Mouse (Mus musculus): Measurements from ENCODE around the gene Sh3rf3. TPM values are rescaled to one million over a fixed set of nuclear protein-coding genes. Genes with fewer than 3 reads are reported as not detected.

Gene Sh3rf3
- polyA plus RNA-seq, 1 experiment from 2014 or later, result 4.6 TPM

DNA sequence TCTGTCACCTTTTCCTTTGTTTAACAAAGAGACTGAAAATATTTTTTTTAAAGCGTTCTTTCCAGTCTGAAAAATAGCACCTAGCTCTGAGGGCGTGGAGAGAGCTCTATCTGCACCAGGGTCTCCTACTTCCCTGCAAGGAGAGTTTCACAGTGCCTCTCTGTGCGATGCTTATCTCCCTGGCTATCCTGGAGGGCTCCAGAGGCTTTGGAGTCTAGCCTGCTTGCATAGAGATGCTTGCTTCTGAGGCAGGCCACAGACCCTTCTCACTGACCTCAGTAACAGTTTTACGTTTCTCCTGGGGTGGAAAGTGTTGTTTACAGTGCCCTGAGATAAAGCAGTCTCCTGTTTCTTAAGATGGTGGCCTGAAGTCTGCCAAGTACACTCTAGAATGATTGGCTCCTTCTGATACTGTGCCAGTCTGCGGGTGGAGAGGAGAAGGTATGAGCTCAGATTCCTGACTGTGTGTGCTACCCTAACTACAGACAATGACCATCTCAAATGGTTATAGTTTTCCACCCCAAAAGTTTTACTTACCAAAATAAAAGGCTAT, 42.1 kb downstream of the Sh3rf3 start:
- peak overlapping the region; percentile 53 for H3K27ac ChIP-seq (replicated peaks)
- ATAC-seq (ENCODE audit: low read depth), result no peak
- peaks cover 31% of the 10 kb centered on the region for H3K4me1 ChIP-seq (replicated peaks)
- H3K9ac ChIP-seq, result peak overlapping the region; percentile 18; the same call in 1 of the 2 replicates
- H3K27me3 ChIP-seq, result no peaks in the 10 kb centered on the region
- 46% methylated on average over 5 of the region's 5 CpGs for WGBS
- H3K9me3 ChIP-seq, result no peaks in the 10 kb centered on the region
- H3K4me3 ChIP-seq, result no peak overlapping the region
- no peaks in the 10 kb centered on the region for H3K36me3 ChIP-seq
- H3K4me2 ChIP-seq, result no peak overlapping the region

DNA sequence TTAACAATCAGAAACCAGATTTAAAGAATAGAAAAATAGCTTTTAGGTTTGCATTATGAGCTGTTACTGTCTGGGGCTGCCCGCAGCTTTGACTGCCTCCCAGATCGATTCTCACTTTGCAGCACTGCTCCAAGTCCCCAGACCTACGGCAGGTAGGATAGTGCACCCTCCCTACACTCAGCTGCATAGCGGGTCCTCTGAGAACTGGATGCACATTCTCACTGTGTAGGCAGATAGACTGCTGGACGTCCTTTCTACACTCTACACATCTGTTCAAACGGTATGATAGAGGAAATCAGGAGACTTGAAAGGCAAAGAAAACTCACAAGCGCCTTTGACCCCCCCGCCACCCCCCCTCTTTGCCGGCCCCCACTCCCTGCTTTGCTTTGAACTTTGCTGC, 42.7 kb downstream of the Sh3rf3 start:
- Histone ChIP-seq H3K27me3 (no peaks in the 10 kb centered on the region), H3K4me3 (no peak overlapping the region), H3K36me3 (no peaks in the 10 kb centered on the region), H3K4me1 (replicated peaks) (peaks cover 31% of the 10 kb centered on the region), H3K9ac (peak overlapping the region; percentile 13; the same call in 1 of the 2 replicates), H3K27ac (replicated peaks) (peak overlapping the region; percentile 35; the same call in 1 of the 2 replicates), H3K9me3 (no peaks in the 10 kb centered on the region), H3K4me2 (no peak overlapping the region)
- WGBS, result 67% methylated on average over 9 of the region's 9 CpGs
- ATAC-seq (ENCODE audit: low read depth), result peak; percentile 52; the same call in 1 of the 2 replicates

DNA sequence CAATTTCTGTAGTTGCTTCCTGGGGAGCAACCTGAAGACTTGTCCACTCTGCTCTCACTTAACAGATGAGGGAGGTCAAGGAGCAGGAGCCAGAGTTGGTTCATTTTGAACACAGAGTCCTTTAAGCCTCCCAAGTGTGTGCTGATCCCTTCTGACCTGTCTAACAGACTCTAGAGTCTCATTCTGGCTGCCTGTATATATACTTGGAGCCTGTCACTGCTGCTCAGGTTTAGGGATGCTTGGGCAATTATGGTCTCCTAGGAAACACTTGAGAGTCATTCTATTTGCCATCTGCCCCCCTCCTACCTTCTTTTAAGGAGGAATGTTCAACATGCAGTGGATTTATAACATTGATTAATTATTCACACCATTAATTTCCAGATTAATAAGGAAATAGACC, 43.6 kb downstream of the Sh3rf3 start:
- no peaks in the 10 kb centered on the region for H3K27me3 ChIP-seq
- H3K27ac ChIP-seq (replicated peaks), result peak overlapping the region; percentile 35; the same call in 1 of the 2 replicates
- H3K4me1 ChIP-seq (replicated peaks), result peaks cover 31% of the 10 kb centered on the region
- ATAC-seq (ENCODE audit: low read depth), result peak; percentile 51; the same call in 1 of the 2 replicates
- H3K9me3 ChIP-seq, result no peaks in the 10 kb centered on the region
- H3K4me3 ChIP-seq, result no peak overlapping the region
- H3K4me2 ChIP-seq, result no peak overlapping the region
- H3K9ac ChIP-seq, result no peak overlapping the region
- no peaks in the 10 kb centered on the region for H3K36me3 ChIP-seq

- H3K36me3 ChIP-seq, result no peaks in the 10 kb centered on the region
- no peaks in the 10 kb centered on the region for H3K27me3 ChIP-seq
- no peak overlapping the region for H3K4me3 ChIP-seq
- H3K4me1 ChIP-seq (replicated peaks), result 0 out of 2 replicates have a peak, but pooled peaks cover 6% of the 10 kb centered on the region
- H3K4me2 ChIP-seq, result no peak overlapping the region
- H3K9ac ChIP-seq, result no peak overlapping the region
- H3K27ac ChIP-seq (replicated peaks), result no peak overlapping the region
- H3K9me3 ChIP-seq, result no peaks in the 10 kb centered on the region
- 50% methylated on average over 2 of the region's 2 CpGs for WGBS
- ATAC-seq (ENCODE audit: low read depth), result no peak
Observed at GRCm38 (mm10) chr10:58864735-58865134, 51.6 kb downstream of the Sh3rf3 start.

- H3K4me1 ChIP-seq (replicated peaks), result peaks cover 12% of the 10 kb centered on the region
- no peak overlapping the region for H3K4me2 ChIP-seq
- no peak for ATAC-seq (ENCODE audit: low read depth)
- 91% methylated on average over 2 of the region's 2 CpGs for WGBS
- H3K27ac ChIP-seq (replicated peaks), result peak overlapping the region; percentile 59
- no peaks in the 10 kb centered on the region for H3K27me3 ChIP-seq
- H3K9me3 ChIP-seq, result no peaks in the 10 kb centered on the region
- no peak overlapping the region for H3K4me3 ChIP-seq
- H3K36me3 ChIP-seq, result no peaks in the 10 kb centered on the region
- H3K9ac ChIP-seq, result no peak overlapping the region
Observed at GRCm38 (mm10) chr10:58867536-58867935, 54.4 kb downstream of the Sh3rf3 start.

- 89% methylated on average over 1 of the region's 1 CpGs for WGBS
- H3K9ac ChIP-seq, result no peak overlapping the region
- H3K27ac ChIP-seq (replicated peaks), result no peak overlapping the region
- no peak for ATAC-seq (ENCODE audit: low read depth)
- no peak overlapping the region for H3K4me2 ChIP-seq
- H3K9me3 ChIP-seq, result no peaks in the 10 kb centered on the region
- peaks cover 15% of the 10 kb centered on the region for H3K4me1 ChIP-seq (replicated peaks)
- no peak overlapping the region for H3K4me3 ChIP-seq
- H3K27me3 ChIP-seq, result no peaks in the 10 kb centered on the region
- no peaks in the 10 kb centered on the region for H3K36me3 ChIP-seq
Observed at GRCm38 (mm10) chr10:58869836-58870235, 56.7 kb downstream of the Sh3rf3 start.

DNA sequence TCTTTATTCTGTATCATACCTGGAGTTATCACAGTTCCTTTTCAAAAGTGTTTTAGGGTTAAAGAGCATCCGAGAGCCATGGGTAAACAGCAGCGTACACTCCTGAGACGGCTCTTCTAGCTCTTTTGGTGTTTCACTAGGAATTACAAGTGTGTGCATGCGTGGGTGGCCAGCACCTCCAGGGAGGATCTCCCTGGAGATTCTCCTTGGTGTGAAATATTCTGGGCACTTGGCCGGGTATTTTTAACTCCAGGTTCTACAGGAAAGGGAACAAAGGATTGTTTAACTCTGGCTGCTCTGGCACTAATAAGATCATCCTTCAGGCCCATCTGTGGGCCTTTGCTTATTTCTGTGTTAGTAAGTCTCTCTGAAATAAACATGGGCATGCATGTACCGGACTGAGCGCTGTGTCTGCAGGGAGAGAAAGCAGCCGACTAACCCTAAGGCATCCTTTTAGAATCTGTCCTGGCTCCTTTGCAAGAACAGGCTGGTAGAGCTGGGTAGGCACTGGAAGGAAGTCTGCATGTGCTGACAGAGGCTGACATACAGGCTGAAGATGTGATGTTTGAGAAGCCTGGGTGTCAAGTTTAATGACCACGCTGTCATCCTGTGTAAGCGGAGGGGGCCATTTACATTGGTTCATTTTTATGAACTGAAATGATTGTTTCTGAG, 58.1 kb downstream of the Sh3rf3 start:
- H3K9ac ChIP-seq, result no peak overlapping the region; the same call in 1 of the 2 replicates
- ATAC-seq (ENCODE audit: low read depth), result no peak
- whole genome bisulfite sequencing, result 69% methylated on average over 10 of the region's 10 CpGs
- H3K4me2 ChIP-seq, result no peak overlapping the region
- peaks cover 15% of the 10 kb centered on the region for H3K4me1 ChIP-seq (replicated peaks)
- peak overlapping the region; percentile 42; the same call in 1 of the 2 replicates for H3K27ac ChIP-seq (replicated peaks)
- no peak overlapping the region for H3K4me3 ChIP-seq
- H3K36me3 ChIP-seq, result no peaks in the 10 kb centered on the region
- no peaks in the 10 kb centered on the region for H3K27me3 ChIP-seq
- no peaks in the 10 kb centered on the region for H3K9me3 ChIP-seq

- 75% methylated on average over 7 of the region's 7 CpGs for WGBS
- peaks cover 15% of the 10 kb centered on the region for H3K4me1 ChIP-seq (replicated peaks)
- no peak overlapping the region for H3K27ac ChIP-seq (replicated peaks)
- no peaks in the 10 kb centered on the region for H3K36me3 ChIP-seq
- no peaks in the 10 kb centered on the region for H3K9me3 ChIP-seq
- no peak overlapping the region for H3K9ac ChIP-seq
- no peak for ATAC-seq (ENCODE audit: low read depth)
- no peak overlapping the region for H3K4me2 ChIP-seq
- H3K27me3 ChIP-seq, result no peaks in the 10 kb centered on the region
- no peak overlapping the region for H3K4me3 ChIP-seq
Observed at GRCm38 (mm10) chr10:58871821-58872577, 58.8 kb downstream of the Sh3rf3 start.

- H3K4me1 ChIP-seq (replicated peaks), result 0 out of 2 replicates have a peak, but pooled peaks cover 9% of the 10 kb centered on the region
- H3K9me3 ChIP-seq, result no peaks in the 10 kb centered on the region
- no peaks in the 10 kb centered on the region for H3K36me3 ChIP-seq
- H3K4me2 ChIP-seq, result no peak overlapping the region
- no peak for ATAC-seq (ENCODE audit: low read depth)
- no peaks in the 10 kb centered on the region for H3K27me3 ChIP-seq
- 93% methylated on average over 4 of the region's 4 CpGs for WGBS
- no peak overlapping the region for H3K4me3 ChIP-seq
- H3K9ac ChIP-seq, result no peak overlapping the region
- H3K27ac ChIP-seq (replicated peaks), result no peak overlapping the region
Observed at GRCm38 (mm10) chr10:58877835-58878234, 64.7 kb downstream of the Sh3rf3 start.

GRCm38 (mm10) chr10:58878636-58879035, 65.5 kb downstream of the Sh3rf3 start:
- WGBS, result 91% methylated on average over 4 of the region's 4 CpGs

DNA sequence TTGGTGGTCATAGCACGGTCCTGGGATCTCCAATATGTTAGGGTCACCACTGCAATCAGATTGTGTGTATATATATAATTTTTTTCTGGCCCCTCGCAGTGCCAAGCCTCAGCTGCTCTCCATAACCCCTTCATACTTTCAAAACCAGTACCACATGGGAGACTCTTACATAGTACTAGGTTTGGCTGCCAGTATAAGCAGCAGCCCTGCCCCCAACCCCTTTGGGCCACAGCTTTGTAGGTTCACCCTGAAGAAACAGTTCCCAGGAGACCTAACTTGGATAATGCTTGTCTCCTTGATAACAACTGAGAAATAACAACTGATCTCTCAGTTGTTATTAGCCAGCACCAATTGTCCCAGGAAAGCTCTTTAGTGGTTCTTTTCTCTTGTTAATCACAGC, 69.6 kb downstream of the Sh3rf3 start:
- H3K4me2 ChIP-seq, result no peak overlapping the region
- no peak overlapping the region for H3K4me3 ChIP-seq
- no peaks in the 10 kb centered on the region for H3K36me3 ChIP-seq
- H3K27ac ChIP-seq (replicated peaks), result no peak overlapping the region
- H3K27me3 ChIP-seq, result no peaks in the 10 kb centered on the region
- 88% methylated on average over 2 of the region's 2 CpGs for WGBS
- no peaks in the 10 kb centered on the region for H3K4me1 ChIP-seq (replicated peaks)
- H3K9ac ChIP-seq, result no peak overlapping the region
- H3K9me3 ChIP-seq, result no peaks in the 10 kb centered on the region
- ATAC-seq (ENCODE audit: low read depth), result no peak

More at GRCm38 (mm10) chr10:58878636-58879035, 65.5 kb downstream of the Sh3rf3 start:
- Histone ChIP-seq H3K4me3 (no peak overlapping the region), H3K4me1 (replicated peaks) (0 out of 2 replicates have a peak, but pooled peaks cover 2% of the 10 kb centered on the region), H3K4me2 (no peak overlapping the region), H3K27ac (replicated peaks) (no peak overlapping the region), H3K9me3 (no peaks in the 10 kb centered on the region), H3K36me3 (no peaks in the 10 kb centered on the region), H3K9ac (no peak overlapping the region), H3K27me3 (no peaks in the 10 kb centered on the region)
- no peak for ATAC-seq (ENCODE audit: low read depth)

DNA sequence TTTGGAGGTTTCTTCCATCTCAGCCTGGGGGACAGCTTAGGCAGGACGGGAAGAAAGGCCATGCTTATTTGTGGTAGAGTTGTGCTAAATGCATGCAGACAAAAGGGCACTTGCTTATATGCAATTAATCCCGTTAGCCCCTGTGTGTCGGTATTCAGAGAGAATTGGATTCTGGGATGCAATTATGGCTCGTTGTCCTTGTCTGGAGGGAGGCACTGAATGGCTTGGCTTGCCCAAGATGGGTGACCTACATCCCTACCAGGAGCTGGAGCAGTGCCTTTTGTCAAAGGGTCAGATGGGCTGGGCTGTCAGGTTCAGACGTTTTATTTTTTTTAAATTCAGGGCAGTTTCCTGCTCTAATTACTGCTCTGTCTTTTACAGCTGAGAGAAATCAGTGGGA, 72.2 kb downstream of the Sh3rf3 start:
- H3K4me2 ChIP-seq, result no peak overlapping the region
- H3K9me3 ChIP-seq, result no peaks in the 10 kb centered on the region
- no peak overlapping the region for H3K9ac ChIP-seq
- H3K27ac ChIP-seq (replicated peaks), result no peak overlapping the region
- ATAC-seq (ENCODE audit: low read depth), result 0 out of 2 replicates have a peak, but pooled peaks have one; percentile 11
- WGBS, result 59% methylated on average over 5 of the region's 5 CpGs
- H3K4me3 ChIP-seq, result no peak overlapping the region
- no peaks in the 10 kb centered on the region for H3K27me3 ChIP-seq
- no peaks in the 10 kb centered on the region for H3K4me1 ChIP-seq (replicated peaks)
- H3K36me3 ChIP-seq, result no peaks in the 10 kb centered on the region
